ENCODE assay signal across 8 mouse cellular contexts in the genomic region with DNA sequence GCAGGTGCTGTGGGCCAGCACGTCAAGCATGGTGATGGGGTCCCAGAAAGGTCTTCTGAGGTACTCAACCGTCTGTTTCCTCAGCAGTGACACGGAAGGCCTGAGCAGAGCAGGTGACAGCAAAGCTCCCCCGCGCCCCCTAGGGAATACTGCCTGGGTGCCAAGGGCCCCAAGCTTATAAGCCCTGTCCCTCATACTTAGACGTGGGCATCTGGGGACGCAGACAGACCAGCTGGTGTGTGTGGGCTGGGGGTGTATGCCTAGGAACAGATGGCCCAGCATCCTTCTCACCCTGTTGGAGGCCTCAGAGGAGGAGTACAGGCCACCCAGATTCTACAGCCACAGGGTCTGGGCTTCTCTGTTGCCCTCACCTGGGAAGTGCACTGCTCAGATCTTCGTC.
A peak's percentile ranks its signal among the peaks of the same experiment; 100 is the strongest.
DNase-seq lines count a peak whose midpoint lies in the region; ATAC-seq lines count a peak whose summit lies in the region.

No protein-coding gene starts in this region.

- no peak overlapping the region for H3K9ac ChIP-seq in embryonic facial prominence, embryonic 14.5 days (ENCODE audit: low read depth, low read length)

- H3K27me3 ChIP-seq in embryonic facial prominence, embryonic 14.5 days (replicated peaks; ENCODE audit: control insufficient read depth, insufficient read depth, low read length): no peaks in the 10 kb centered on the region

- H3K27ac ChIP-seq in embryonic facial prominence, embryonic 14.5 days (replicated peaks; ENCODE audit: low read depth, low read length): no peak overlapping the region

- 0 out of 2 replicates have a peak, but pooled peaks have one; percentile 13 for ATAC-seq in cerebellum, adult (ENCODE audit: insufficient number of reproducible peaks, low FRiP score, low TSS enrichment)
- peak; percentile 70 for ATAC-seq in embryonic facial prominence, embryonic 14.5 days (ENCODE audit: low read depth)

- 76% methylated on average over 8 of the region's 8 CpGs for WGBS in embryonic facial prominence, embryonic 14.5 days

- H3K4me2 ChIP-seq in embryonic facial prominence, embryonic 14.5 days (ENCODE audit: low read depth, low read length): no peak overlapping the region

- DNase-seq in left cerebral cortex, adult 18-20 months (ENCODE audit: low spot score in 2 of 2): peak; percentile 64 to 78
- DNase-seq in left cerebral cortex, adult 11 months (ENCODE audit: low spot score): no peak
- peak; percentile 34 for DNase-seq in embryonic facial prominence, embryonic 14.5 days (ENCODE audit: low spot score)
- peak; percentile 92 for DNase-seq in retina, postnatal 1 day
- DNase-seq in adrenal gland, postnatal 4 days (ENCODE audit: low spot score in 2 of 2): no peak
- DNase-seq in adrenal gland, adult 18-20 months (ENCODE audit: low spot score in 2 of 2): no peak
- no peak for DNase-seq in thymus, postnatal 0 days (ENCODE audit: low spot score)

- H3K4me3 ChIP-seq in embryonic facial prominence, embryonic 14.5 days (ENCODE audit: low read depth, low read length): no peak overlapping the region

- no peaks in the 10 kb centered on the region for H3K9me3 ChIP-seq in embryonic facial prominence, embryonic 14.5 days (ENCODE audit: control insufficient read depth, low read length)

- peaks cover 3% of the 10 kb centered on the region; the same call in 1 of the 2 replicates for H3K4me1 ChIP-seq in embryonic facial prominence, embryonic 14.5 days (ENCODE audit: control insufficient read depth, insufficient read depth, low read length)

- no peaks in the 10 kb centered on the region for H3K36me3 ChIP-seq in embryonic facial prominence, embryonic 14.5 days (ENCODE audit: control insufficient read depth, insufficient read depth, low read length)

Comparison
In these comparisons a context has a peak if more than half of its experiments do, and no peak if none do; other contexts are left out.
1. DNase-seq: peak in left cerebral cortex, adult 18-20 months (2 of 2), embryonic facial prominence, embryonic 14.5 days (single experiment) and retina, postnatal 1 day (single experiment); none in left cerebral cortex, adult 11 months (single experiment), adrenal gland, postnatal 4 days (0 of 2), adrenal gland, adult 18-20 months (0 of 2) and thymus, postnatal 0 days (single experiment).